Mouse (Mus musculus) hindbrain, embryonic 10.5 days (tissue): Measurements from ENCODE around the gene Chpf2. TPM values are rescaled to one million over a fixed set of nuclear protein-coding genes. Genes with fewer than 3 reads are reported as not detected.

Experiments
- DNase-seq: peaks from one replicate; pipeline ENCODE4 v3.0.0-alpha.2; 2017; ENCODE audit warnings: low spot score
- H3K27ac ChIP-seq: fragments of 300-500 bp; sonication (generic); 2 replicates; pipeline ENCODE4 v1.5.1; 2016; ENCODE audit warnings: mild to moderate bottlenecking, moderate library complexity
- H3K27me3 ChIP-seq: fragments of 300-500 bp; sonication (generic); 2 replicates; pipeline ENCODE4 v1.6.1; 2016; ENCODE audit warnings: mild to moderate bottlenecking; ENCODE audit not compliant: poor library complexity, insufficient read depth, severe bottlenecking
- H3K36me3 ChIP-seq: fragments of 300-500 bp; sonication (generic); 2 replicates; pipeline ENCODE4 v1.6.1; 2016; ENCODE audit warnings: mild to moderate bottlenecking, moderate library complexity
- H3K4me1 ChIP-seq: fragments of 300-500 bp; sonication (generic); replicated peaks from 2 replicates; pipeline ENCODE4 v1.6.1; 2016; ENCODE audit warnings: mild to moderate bottlenecking
- H3K4me3 ChIP-seq: fragments of 300-500 bp; sonication (generic); 2 replicates; pipeline ENCODE4 v1.5.1; 2016; ENCODE audit warnings: mild to moderate bottlenecking, moderate library complexity
- H3K9me3 ChIP-seq: fragments of 300-500 bp; sonication (generic); 2 replicates; pipeline ENCODE4 v1.6.1; 2016; ENCODE audit warnings: mild to moderate bottlenecking, moderate library complexity
- WGBS: fragments of 180-500 bp; shearing (Covaris S2); methylation state at CpG from one replicate; pipeline ENCODE4 v1.1.7; 2016; 5-methylcytosine and 5-hydroxymethylcytosine counted together
- polyA plus RNA-seq: library from polyadenylated mRNA; unstranded; fragments of >200 nt; fragmentation: Nextera tagmentation; extraction: Ambion mirVana; gene quantifications from 2 replicates; pipeline ENCODE4 v1.2.1, GENCODE M21; 2016

The Chpf2 gene
- polyA plus RNA-seq, 1 experiment from 2014 or later, result 19.3 TPM

GRCm38 (mm10) chr5:24618921-24619320 lies 32.4 kb downstream of the Chpf2 start:
- peaks cover 14% of the 10 kb centered on the region for H3K4me1 ChIP-seq
- no peaks in the 10 kb centered on the region for H3K9me3 ChIP-seq
- WGBS, result 83% methylated on average over 3 of the region's 3 CpGs
- H3K4me3 ChIP-seq, result no peak overlapping the region
- no peak overlapping the region for H3K27ac ChIP-seq
- peaks cover 47% of the 10 kb centered on the region for H3K27me3 ChIP-seq
- DNase-seq, result no peak
- no peaks in the 10 kb centered on the region for H3K36me3 ChIP-seq

DNA sequence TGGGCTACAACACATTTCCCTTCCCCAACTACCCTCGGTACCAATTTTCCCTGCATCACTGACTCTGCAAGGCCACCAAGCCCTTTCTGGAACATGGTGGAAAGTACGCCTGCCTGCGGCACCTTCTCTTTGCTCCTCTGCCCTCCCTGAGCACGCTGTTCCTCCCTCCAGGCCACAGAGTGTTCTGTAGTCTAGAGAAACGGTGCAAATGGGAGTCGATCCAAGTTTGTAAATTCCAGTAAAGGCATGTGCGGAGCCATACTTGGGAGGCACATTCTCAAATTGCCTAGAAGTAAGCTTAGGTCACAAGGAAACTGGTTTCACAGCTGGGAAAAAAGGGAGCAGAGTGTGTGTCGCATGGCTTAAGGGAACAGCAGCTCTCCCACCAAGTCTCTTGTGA lies 33.6 kb downstream of the Chpf2 start:
- DNase-seq, result no peak
- no peak overlapping the region for H3K27ac ChIP-seq
- no peaks in the 10 kb centered on the region for H3K36me3 ChIP-seq
- H3K4me1 ChIP-seq, result peaks cover 25% of the 10 kb centered on the region
- WGBS, result 77% methylated on average over 8 of the region's 8 CpGs
- H3K4me3 ChIP-seq, result no peak overlapping the region
- no peaks in the 10 kb centered on the region for H3K9me3 ChIP-seq
- peaks cover 58% of the 10 kb centered on the region for H3K27me3 ChIP-seq

- 74% methylated on average over 8 of the region's 8 CpGs for WGBS
- peaks cover 60% of the 10 kb centered on the region for H3K27me3 ChIP-seq
These were observed 34.1 kb downstream of the Chpf2 start for GRCm38 (mm10) chr5:24620626-24621025.

GRCm38 (mm10) chr5:24622386-24623040 lies 36.0 kb downstream of the Chpf2 start:
- Histone ChIP-seq H3K27ac (no peak overlapping the region), H3K4me3 (no peak overlapping the region), H3K9me3 (no peaks in the 10 kb centered on the region), H3K4me1 (peaks cover 25% of the 10 kb centered on the region), H3K27me3 (peaks cover 65% of the 10 kb centered on the region), H3K36me3 (no peaks in the 10 kb centered on the region)
- DNase-seq, result no peak
- WGBS, result 69% methylated on average over 7 of the region's 7 CpGs

More at GRCm38 (mm10) chr5:24620626-24621025, 34.1 kb downstream of the Chpf2 start:
- Histone ChIP-seq H3K27ac (no peak overlapping the region), H3K4me1 (peaks cover 25% of the 10 kb centered on the region), H3K4me3 (no peak overlapping the region), H3K36me3 (no peaks in the 10 kb centered on the region), H3K9me3 (no peaks in the 10 kb centered on the region)
- DNase-seq, result no peak

DNA sequence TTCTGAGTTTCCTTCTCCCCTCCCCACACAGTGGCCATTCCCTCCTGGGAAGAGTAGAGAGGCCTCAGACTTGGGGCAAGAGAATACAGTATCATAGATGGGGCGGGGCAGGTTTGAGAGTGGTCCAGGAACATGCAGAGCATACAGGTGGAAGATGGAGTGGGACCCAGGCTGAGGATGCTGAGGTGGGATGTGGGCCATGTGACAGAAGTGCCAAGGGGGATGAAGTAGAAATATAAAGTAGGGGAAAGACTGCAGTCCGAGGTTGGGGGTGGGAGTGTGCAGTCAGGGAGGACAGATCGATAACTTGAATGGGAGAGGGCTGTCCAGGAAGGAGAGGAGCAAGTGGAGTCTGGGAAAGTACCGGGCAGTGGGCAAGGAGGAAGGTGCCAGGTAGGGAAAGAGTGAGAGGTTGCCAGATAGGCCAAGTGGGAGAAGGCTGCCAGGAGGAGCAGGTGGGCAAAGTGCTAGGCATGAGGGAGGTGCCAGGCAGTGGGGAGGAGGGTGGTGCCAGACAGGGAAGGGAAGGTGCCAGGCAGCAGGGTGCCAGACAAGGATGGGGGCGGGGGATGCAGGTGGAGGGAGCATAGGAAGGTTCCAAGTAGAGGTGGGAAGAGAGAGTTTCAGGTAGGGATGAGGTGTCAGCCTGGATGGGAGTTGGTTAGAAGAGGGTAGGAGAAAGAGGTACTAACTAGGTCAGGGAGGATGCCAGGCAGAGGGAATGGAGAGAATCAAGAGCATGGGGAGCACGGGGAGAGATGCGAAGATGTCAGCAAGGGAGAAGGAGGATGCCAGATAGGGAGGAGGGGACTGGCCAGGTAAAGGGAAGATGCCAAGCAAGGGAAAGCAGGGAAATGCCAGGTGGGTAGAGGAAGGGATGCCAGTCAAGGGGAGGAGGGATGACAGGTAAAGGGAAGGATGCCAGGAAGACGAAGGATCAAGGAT lies 36.8 kb downstream of the Chpf2 start:
- Histone ChIP-seq H3K27ac (peak overlapping the region; percentile 83), H3K27me3 (peaks cover 65% of the 10 kb centered on the region), H3K36me3 (no peaks in the 10 kb centered on the region), H3K4me3 (peak overlapping the region; percentile 62), H3K9me3 (no peaks in the 10 kb centered on the region), H3K4me1 (peaks cover 25% of the 10 kb centered on the region)
- DNase-seq, result no peak
- 47% methylated on average over 8 of the region's 8 CpGs for WGBS

GRCm38 (mm10) chr5:24623986-24624821 lies 37.7 kb downstream of the Chpf2 start, which contains the start of gene Smarcd3:
Gene Smarcd3 (minus strand): TSS chr5:24624411.
- Histone ChIP-seq H3K9me3 (no peaks in the 10 kb centered on the region), H3K27me3 (peaks cover 61% of the 10 kb centered on the region), H3K27ac (peak within 1 kb of the TSS; percentile 83), H3K4me1 (peaks cover 25% of the 10 kb centered on the region), H3K4me3 (peak within 1 kb of the TSS; percentile 62), H3K36me3 (no peaks in the 10 kb centered on the region)
- WGBS, result 3% methylated on average over 36 of the region's 37 CpGs
- peak; percentile 69 for DNase-seq

GRCm38 (mm10) chr5:24624822-24625120 lies 38.2 kb downstream of the Chpf2 start:
- no peak for DNase-seq
- peak overlapping the region; percentile 62 for H3K4me3 ChIP-seq
- 0 out of 2 replicates have a peak overlapping the region, but pooled peaks have one; percentile 83 for H3K27ac ChIP-seq
- H3K36me3 ChIP-seq, result no peaks in the 10 kb centered on the region
- H3K4me1 ChIP-seq, result peaks cover 25% of the 10 kb centered on the region
- 38% methylated on average over 4 of the region's 4 CpGs for WGBS
- no peaks in the 10 kb centered on the region for H3K9me3 ChIP-seq
- H3K27me3 ChIP-seq, result peaks cover 58% of the 10 kb centered on the region

DNA sequence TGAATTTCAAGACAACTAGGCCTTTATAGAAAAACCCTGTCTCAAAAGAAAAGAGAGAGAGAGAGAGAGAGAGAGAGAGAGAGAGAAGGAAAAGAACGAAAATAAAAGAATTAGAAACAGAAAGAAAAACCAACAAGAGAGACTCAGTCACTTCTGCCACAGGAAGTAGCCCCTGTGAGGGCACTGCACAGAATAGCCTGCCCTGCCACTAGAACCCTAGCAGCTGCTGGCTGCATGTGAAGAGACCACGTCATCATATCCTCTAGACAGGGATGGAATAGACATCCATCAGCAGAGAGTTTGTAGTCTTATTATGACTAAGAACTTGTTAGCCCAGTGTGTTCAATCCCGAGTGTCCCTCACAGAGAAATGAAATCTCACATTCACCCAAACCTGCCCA lies 43.2 kb downstream of the Chpf2 start:
- Histone ChIP-seq H3K4me3 (no peak overlapping the region), H3K4me1 (peaks cover 4% of the 10 kb centered on the region), H3K9me3 (no peaks in the 10 kb centered on the region), H3K36me3 (no peaks in the 10 kb centered on the region), H3K27me3 (peaks cover 15% of the 10 kb centered on the region), H3K27ac (no peak overlapping the region)
- DNase-seq, result no peak
- 76% methylated on average over 3 of the region's 3 CpGs for WGBS

DNA sequence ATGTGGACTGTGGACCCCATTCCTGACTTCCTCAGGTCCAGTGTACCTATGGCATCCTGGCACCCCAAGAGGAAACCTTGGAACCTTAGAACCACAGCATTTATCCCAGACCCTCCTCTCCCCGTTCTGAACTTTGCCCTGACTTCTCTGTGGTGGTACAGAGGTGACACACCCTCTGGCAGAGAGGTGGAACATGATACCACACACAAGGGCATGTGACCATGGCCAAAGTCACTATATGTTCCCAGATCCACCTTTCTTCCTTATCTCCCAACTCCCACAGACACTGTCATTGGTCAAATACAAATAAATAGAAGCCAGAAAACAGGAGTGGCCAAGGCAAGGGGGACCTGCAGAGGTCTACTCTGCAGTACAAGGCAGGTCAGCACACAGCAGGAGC lies 48.6 kb downstream of the Chpf2 start:
- H3K4me1 ChIP-seq, result peaks cover 25% of the 10 kb centered on the region
- no peak for DNase-seq
- 52% methylated on average over 1 of the region's 1 CpGs for WGBS
- no peak overlapping the region for H3K27ac ChIP-seq
- H3K4me3 ChIP-seq, result no peak overlapping the region
- peaks cover 4% of the 10 kb centered on the region; the same call in 1 of the 2 replicates for H3K27me3 ChIP-seq
- H3K36me3 ChIP-seq, result no peaks in the 10 kb centered on the region
- H3K9me3 ChIP-seq, result no peaks in the 10 kb centered on the region

- Histone ChIP-seq H3K27me3 (peaks cover 4% of the 10 kb centered on the region; the same call in 1 of the 2 replicates), H3K36me3 (no peaks in the 10 kb centered on the region), H3K27ac (no peak overlapping the region; the same call in 1 of the 2 replicates), H3K4me1 (peaks cover 25% of the 10 kb centered on the region), H3K9me3 (no peaks in the 10 kb centered on the region), H3K4me3 (no peak overlapping the region)
- no peak for DNase-seq
- 66% methylated on average over 6 of the region's 6 CpGs for WGBS
These were observed 49.1 kb downstream of the Chpf2 start for GRCm38 (mm10) chr5:24635526-24636141.

DNA sequence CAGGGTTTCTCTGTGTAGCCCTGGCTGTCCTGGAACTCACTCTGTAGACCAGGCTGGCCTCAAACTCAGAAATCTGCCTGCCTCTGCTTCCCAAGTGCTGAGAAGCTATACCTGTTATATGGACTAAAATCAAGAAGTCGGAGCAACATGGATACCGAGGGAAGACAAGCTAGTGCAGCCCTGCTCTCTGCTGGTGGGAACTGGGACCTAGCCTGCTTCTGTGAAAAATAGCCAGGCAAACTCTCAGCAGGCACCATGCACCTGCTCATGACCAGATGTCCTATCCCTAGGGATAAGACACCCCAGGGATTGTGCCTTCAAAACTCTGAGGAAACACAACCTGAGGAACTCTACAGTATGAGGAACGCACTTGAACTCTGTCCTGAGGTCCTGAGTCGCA lies 50.4 kb downstream of the Chpf2 start:
- no peaks in the 10 kb centered on the region for H3K9me3 ChIP-seq
- no peak for DNase-seq
- H3K4me1 ChIP-seq, result peaks cover 25% of the 10 kb centered on the region
- no peak overlapping the region for H3K4me3 ChIP-seq
- WGBS, result 81% methylated on average over 4 of the region's 4 CpGs
- no peak overlapping the region for H3K27ac ChIP-seq
- no peaks in the 10 kb centered on the region for H3K36me3 ChIP-seq
- no peaks in the 10 kb centered on the region for H3K27me3 ChIP-seq

DNA sequence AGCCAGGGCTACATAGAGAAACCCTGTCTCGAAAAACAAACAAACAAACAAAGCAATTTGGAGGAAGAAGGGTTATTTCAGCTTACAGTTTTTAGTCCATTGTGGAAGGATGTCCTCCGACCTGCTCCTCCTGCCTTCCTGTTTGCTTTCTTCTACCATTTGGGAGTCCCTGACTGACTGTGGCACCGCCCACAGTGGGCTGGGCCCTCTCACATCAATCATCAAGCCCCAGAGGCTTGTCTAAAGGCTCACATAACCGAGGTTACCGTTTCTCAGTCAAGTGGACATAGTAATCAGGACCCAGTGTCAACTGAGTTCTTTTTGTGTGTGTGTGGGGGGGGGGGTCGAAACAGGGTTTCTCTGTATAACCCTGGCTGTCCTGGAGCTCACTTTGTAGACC lies 51.6 kb downstream of the Chpf2 start:
- no peak overlapping the region for H3K27ac ChIP-seq
- no peaks in the 10 kb centered on the region for H3K36me3 ChIP-seq
- no peaks in the 10 kb centered on the region for H3K27me3 ChIP-seq
- DNase-seq, result no peak
- H3K4me1 ChIP-seq, result peaks cover 25% of the 10 kb centered on the region
- H3K4me3 ChIP-seq, result no peak overlapping the region
- no peaks in the 10 kb centered on the region for H3K9me3 ChIP-seq
- 61% methylated on average over 6 of the region's 6 CpGs for WGBS
